Mouse (Mus musculus) hindbrain, embryonic 10.5 days (tissue): ENCODE data around the gene Zfp59. TPM values are rescaled to one million over a fixed set of nuclear protein-coding genes. Genes with fewer than 3 reads are reported as not detected.
"Not testable (repeated sequence)": the region's sequence is repeated elsewhere in the genome, so short reads cannot be mapped to it uniquely, and the experiment has no call there.

Source experiments
- DNase-seq: peaks from one replicate; pipeline ENCODE4 v3.0.0-alpha.2; 2017; ENCODE audit warnings: low spot score
- H3K27ac ChIP-seq: fragments of 300-500 bp; sonication (generic); 2 replicates; pipeline ENCODE4 v1.5.1; 2016; ENCODE audit warnings: mild to moderate bottlenecking, moderate library complexity
- H3K27me3 ChIP-seq: fragments of 300-500 bp; sonication (generic); 2 replicates; pipeline ENCODE4 v1.6.1; 2016; ENCODE audit warnings: mild to moderate bottlenecking; ENCODE audit not compliant: poor library complexity, insufficient read depth, severe bottlenecking
- H3K36me3 ChIP-seq: fragments of 300-500 bp; sonication (generic); 2 replicates; pipeline ENCODE4 v1.6.1; 2016; ENCODE audit warnings: mild to moderate bottlenecking, moderate library complexity
- H3K4me1 ChIP-seq: fragments of 300-500 bp; sonication (generic); replicated peaks from 2 replicates; pipeline ENCODE4 v1.6.1; 2016; ENCODE audit warnings: mild to moderate bottlenecking
- H3K4me3 ChIP-seq: fragments of 300-500 bp; sonication (generic); 2 replicates; pipeline ENCODE4 v1.5.1; 2016; ENCODE audit warnings: mild to moderate bottlenecking, moderate library complexity
- H3K9me3 ChIP-seq: fragments of 300-500 bp; sonication (generic); 2 replicates; pipeline ENCODE4 v1.6.1; 2016; ENCODE audit warnings: mild to moderate bottlenecking, moderate library complexity
- WGBS: fragments of 180-500 bp; shearing (Covaris S2); methylation state at CpG from one replicate; pipeline ENCODE4 v1.1.7; 2016; 5-methylcytosine and 5-hydroxymethylcytosine counted together
- polyA plus RNA-seq: library from polyadenylated mRNA; unstranded; fragments of >200 nt; fragmentation: Nextera tagmentation; extraction: Ambion mirVana; gene quantifications from 2 replicates; pipeline ENCODE4 v1.2.1, GENCODE M21; 2016

The Zfp59 gene
- 9.0 and 11.0 TPM in 2 replicates for polyA plus RNA-seq

- Histone ChIP-seq H3K36me3 (no peaks in the 10 kb centered on the region), H3K4me3 (peak within 1 kb of the TSS; percentile 65), H3K9me3 (no peaks in the 10 kb centered on the region), H3K27ac (peak within 1 kb of the TSS; percentile 88), H3K4me1 (peaks cover 14% of the 10 kb centered on the region), H3K27me3 (no peaks in the 10 kb centered on the region)
- WGBS = 4% methylated on average over 34 of the region's 34 CpGs
- peak; percentile 91 for DNase-seq
Measured at GRCm38 (mm10) chr7:27838323-27839249, at the start of gene Zfp59. Gene Zfp59 (plus strand): TSS chr7:27838607.

GRCm38 (mm10) chr7:27789306-27789705, 49.1 kb upstream of the Zfp59 start:
- H3K27me3 ChIP-seq = no peaks in the 10 kb centered on the region
- whole genome bisulfite sequencing = 87% methylated on average over 5 of the region's 5 CpGs

DNA sequence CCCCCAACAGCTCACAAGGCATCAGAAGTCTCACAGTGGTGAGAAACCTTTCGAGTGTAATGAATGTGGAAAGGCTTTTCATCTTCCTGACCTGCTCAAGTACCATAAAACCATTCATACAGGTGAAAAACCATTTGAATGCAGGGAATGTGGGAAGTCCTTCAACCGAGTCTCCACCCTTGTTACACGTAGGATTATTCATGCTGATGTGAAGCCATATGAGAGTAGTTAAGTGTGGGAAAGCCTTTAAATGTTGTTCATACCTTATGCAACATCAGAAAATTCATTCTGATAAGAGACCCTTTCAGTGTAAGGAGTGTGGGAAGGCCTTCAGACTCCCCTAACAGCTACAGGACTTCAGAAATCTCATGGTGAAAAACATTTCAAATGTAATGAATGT, 44.5 kb upstream of the Zfp59 start:
- H3K9me3 ChIP-seq = peaks cover 23% of the 10 kb centered on the region
- peak overlapping the region; percentile 70; the same call in 1 of the 2 replicates for H3K27ac ChIP-seq

More at GRCm38 (mm10) chr7:27789306-27789705, 49.1 kb upstream of the Zfp59 start:
- Histone ChIP-seq H3K36me3 (no peaks in the 10 kb centered on the region), H3K27ac (no peak overlapping the region), H3K4me1 (peaks cover 3% of the 10 kb centered on the region), H3K9me3 (peaks cover 41% of the 10 kb centered on the region), H3K4me3 (no peak overlapping the region)
- no peak for DNase-seq

DNA sequence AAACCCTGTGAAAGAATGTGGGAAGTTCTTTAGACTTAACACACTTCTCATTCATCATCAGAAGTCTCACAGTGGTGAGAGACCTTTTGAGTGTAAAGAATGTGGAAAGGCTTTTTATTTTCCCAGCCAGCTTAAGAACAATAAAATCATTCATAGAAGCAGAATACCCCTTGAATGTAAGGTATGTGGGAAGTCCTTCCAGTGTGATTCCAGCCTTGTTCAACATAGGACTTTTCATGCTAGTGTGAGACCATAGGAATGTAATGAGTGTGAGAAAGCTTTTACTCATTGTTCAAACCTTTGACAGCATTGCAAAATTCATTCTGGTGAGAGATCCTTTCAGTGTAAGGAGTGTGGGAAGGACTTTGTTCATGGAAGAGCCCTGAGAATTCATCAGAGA, 43.8 kb upstream of the Zfp59 start:
- Histone ChIP-seq H3K27me3 (no peaks in the 10 kb centered on the region), H3K4me1 (peaks cover 40% of the 10 kb centered on the region), H3K4me3 (no peak overlapping the region), H3K36me3 (0 out of 2 replicates have a peak, but pooled peaks cover 3% of the 10 kb centered on the region), H3K27ac (peak overlapping the region; percentile 75; the same call in 1 of the 2 replicates), H3K9me3 (peaks cover 19% of the 10 kb centered on the region)
- DNase-seq = no peak

More for the DNA sequence above, 44.5 kb upstream of the Zfp59 start:
- not testable (repeated sequence) for H3K4me3 ChIP-seq, H3K36me3 ChIP-seq, DNase-seq, H3K27me3 ChIP-seq
- H3K4me1 ChIP-seq = peaks cover 34% of the 10 kb centered on the region
- WGBS = 81% methylated on average over 3 of the region's 3 CpGs

- H3K27ac ChIP-seq = peak overlapping the region; percentile 85
- H3K27me3 ChIP-seq = no peaks in the 10 kb centered on the region
- 26% methylated on average over 8 of the region's 8 CpGs for WGBS
- peaks cover 50% of the 10 kb centered on the region for H3K4me1 ChIP-seq
- DNase-seq = peak; percentile 80
- H3K4me3 ChIP-seq = peak overlapping the region; percentile 31; the same call in 1 of the 2 replicates
- H3K9me3 ChIP-seq = peaks cover 10% of the 10 kb centered on the region; the same call in 1 of the 2 replicates
- H3K36me3 ChIP-seq = 0 out of 2 replicates have a peak, but pooled peaks cover 3% of the 10 kb centered on the region
Measured at GRCm38 (mm10) chr7:27797906-27798811, 40.2 kb upstream of the Zfp59 start.

DNA sequence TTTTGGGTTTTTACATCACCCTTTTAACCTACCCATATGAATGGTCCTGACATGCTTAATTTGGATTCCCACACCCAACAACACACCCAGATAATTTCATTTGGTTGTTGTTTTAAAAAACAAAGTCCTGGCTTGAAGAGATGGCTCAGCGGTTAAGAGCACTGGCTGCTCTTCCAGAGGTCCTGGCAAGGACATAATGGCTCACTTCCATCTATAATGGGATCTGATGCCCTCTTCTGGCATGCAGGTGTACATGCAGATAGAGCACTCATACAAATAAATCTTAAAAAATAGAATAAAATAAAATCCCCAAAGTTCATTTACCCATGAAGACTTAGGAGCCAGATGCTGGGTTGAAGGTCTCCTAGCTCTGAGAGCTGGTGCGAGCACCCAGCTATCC, 37.3 kb upstream of the Zfp59 start:
- peaks cover 3% of the 10 kb centered on the region; the same call in 1 of the 2 replicates for H3K36me3 ChIP-seq
- peaks cover 40% of the 10 kb centered on the region for H3K4me1 ChIP-seq
- WGBS = 54% methylated on average over 2 of the region's 2 CpGs
- no peaks in the 10 kb centered on the region for H3K27me3 ChIP-seq
- no peak for DNase-seq
- H3K27ac ChIP-seq = 0 out of 2 replicates have a peak overlapping the region, but pooled peaks have one; percentile 85
- H3K4me3 ChIP-seq = no peak overlapping the region
- peaks cover 10% of the 10 kb centered on the region; the same call in 1 of the 2 replicates for H3K9me3 ChIP-seq

GRCm38 (mm10) chr7:27802986-27803385, 35.4 kb upstream of the Zfp59 start:
- DNase-seq = no peak
- WGBS = 71% methylated on average over 5 of the region's 5 CpGs
- Histone ChIP-seq H3K27me3 (no peaks in the 10 kb centered on the region), H3K4me3 (no peak overlapping the region), H3K9me3 (no peaks in the 10 kb centered on the region), H3K4me1 (peaks cover 37% of the 10 kb centered on the region), H3K36me3 (peaks cover 8% of the 10 kb centered on the region), H3K27ac (no peak overlapping the region)

DNA sequence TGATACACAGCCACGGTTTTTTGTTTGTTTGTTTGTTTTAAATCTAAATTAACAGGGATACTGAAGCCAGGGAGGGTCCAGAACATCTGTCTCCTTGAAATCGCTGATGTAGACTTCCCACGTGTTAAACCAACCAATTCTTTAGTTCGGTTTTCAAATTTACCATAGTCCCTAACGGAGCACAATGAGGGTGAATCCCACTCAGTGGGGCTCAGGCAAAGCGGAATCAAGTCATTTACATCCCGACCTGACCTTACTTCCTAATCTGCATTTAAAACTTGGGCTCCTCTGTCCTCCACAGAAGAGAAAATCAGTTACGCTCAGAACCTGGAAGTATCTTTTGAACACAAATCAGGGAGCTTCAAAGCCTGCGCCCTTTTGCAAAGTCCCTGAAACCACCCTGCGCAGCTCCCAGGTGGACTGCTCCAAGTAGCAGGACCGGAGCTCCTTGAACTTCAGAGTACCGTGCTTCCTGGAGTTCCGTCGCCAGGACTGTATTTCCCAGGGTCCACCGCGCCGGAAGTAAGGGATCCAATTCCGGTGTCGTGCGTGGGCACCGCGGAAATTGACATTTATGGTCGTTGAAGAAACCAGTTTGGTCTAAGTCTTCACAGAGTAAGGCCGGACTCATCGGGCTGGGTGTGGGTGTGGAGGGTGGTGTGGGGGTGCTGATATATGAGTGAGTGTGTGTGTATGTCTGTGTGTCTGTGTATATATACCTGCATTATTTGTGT, 33.9 kb upstream of the Zfp59 start:
- WGBS = under 1% methylated on average over 25 of the region's 25 CpGs
- peaks cover 23% of the 10 kb centered on the region for H3K36me3 ChIP-seq
- H3K9me3 ChIP-seq = no peaks in the 10 kb centered on the region

DNA sequence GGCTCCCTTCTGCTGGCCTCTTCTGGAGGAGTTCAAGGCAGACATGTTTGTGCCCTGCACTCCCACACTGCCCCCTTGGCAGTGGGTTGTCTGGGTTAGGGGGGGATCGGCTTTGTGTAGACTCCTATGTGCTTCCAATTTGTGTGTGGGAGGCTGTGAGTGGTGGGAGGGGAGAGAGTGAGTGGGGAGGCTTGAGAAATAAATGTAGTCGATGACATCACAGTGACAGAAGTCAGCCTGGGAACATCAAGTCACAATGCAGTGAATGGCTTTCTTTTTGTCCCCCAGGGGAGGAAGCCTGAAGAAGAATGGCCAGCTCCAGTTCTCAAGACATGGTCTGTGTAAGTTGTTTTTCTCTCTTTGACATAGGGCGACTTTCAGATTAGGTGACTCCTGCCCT, 31.5 kb upstream of the Zfp59 start, which contains the start of gene Zfp626:
TSS of gene Zfp626 (plus strand) at position 301 of the 400 bp plus-strand sequence.
- peaks cover 46% of the 10 kb centered on the region for H3K36me3 ChIP-seq
- not testable (repeated sequence) for DNase-seq, H3K27ac ChIP-seq, H3K9me3 ChIP-seq, H3K27me3 ChIP-seq, H3K4me3 ChIP-seq
- peaks cover 12% of the 10 kb centered on the region for H3K4me1 ChIP-seq
- 95% methylated on average over 3 of the region's 3 CpGs for WGBS

More for the DNA sequence above, 33.9 kb upstream of the Zfp59 start:
- Histone ChIP-seq H3K27me3 (no peaks in the 10 kb centered on the region), H3K4me3 (peak overlapping the region; percentile 65), H3K4me1 (peaks cover 22% of the 10 kb centered on the region), H3K27ac (peak overlapping the region; percentile 86)
- peak; percentile 81 for DNase-seq

GRCm38 (mm10) chr7:27807305-27807704, 31.1 kb upstream of the Zfp59 start:
- not testable (repeated sequence) for H3K27ac ChIP-seq, H3K4me3 ChIP-seq, H3K27me3 ChIP-seq, H3K9me3 ChIP-seq, DNase-seq
- 87% methylated on average over 7 of the region's 7 CpGs for WGBS
- Histone ChIP-seq H3K36me3 (peaks cover 50% of the 10 kb centered on the region), H3K4me1 (peaks cover 12% of the 10 kb centered on the region)

DNA sequence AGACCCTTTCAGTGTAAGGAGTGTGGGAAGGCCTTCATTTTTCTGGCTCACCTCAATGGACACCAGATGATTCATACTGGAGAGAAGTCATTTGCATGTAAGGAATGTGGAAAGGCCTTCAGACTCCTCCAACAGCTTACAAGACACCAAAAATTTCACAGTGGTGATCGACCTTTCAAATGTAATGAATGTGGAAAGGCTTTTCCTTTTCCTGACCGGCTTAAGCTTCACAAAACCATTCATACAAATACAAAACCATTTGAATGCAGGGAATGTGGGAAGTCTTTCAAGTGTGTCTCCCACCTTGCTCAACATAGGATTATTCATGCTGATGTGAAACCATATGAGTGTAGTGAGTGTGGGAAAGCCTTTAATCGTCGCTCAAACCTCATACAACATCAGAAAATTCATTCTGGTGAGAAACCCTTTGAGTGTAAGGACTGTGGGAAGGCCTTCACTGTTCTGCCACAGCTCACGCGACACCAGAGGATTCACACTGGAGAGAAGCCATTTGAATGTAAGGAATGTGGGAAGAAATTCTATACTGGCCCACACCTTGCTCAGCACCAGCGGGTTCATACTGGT, 19.8 kb upstream of the Zfp59 start:
- H3K9me3 ChIP-seq = no peaks in the 10 kb centered on the region
- no peaks in the 10 kb centered on the region for H3K4me1 ChIP-seq
- H3K27ac ChIP-seq = no peak overlapping the region
- peaks cover 87% of the 10 kb centered on the region for H3K36me3 ChIP-seq
- H3K27me3 ChIP-seq = no peaks in the 10 kb centered on the region
- no peak for DNase-seq
- H3K4me3 ChIP-seq = no peak overlapping the region
- 95% methylated on average over 7 of the region's 7 CpGs for WGBS
